Mouse (Mus musculus): ENCODE measurements around the gene Naa40.
A peak's percentile ranks its signal among the peaks of the same experiment; 100 is the strongest.

DNA sequence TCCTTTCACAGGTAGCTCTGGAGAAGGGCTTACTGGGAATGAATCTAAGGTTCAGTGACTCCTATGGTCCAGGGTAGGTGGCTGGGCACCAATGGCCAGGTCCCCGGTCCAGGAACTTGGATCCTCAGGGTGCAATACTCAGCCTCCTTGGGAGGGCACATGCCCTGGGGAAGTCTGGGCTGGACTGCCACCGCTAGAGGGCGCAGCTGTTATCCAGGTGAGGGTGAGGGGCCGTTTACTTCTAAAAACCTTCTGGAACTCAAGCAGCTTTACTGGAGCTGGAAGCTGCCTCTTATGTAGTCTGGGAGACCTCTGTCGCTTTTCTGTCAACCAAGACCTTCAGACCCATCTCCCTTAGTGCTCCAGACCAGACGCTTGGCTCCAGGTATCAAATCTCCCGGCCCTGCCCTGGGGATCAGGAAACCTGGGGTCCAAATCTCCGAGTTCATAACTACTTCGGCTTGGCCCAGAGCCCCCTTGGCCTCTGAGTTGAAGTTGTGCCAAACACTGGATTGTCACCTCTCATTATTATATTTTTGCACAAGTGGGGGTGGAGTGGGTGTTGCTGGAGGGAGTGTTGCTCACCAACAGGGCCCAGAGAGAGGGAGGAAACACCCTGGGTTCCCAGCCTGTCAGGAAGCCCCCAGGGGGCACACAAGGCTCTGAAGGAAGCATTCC, 23.2 kb upstream of the Naa40 start:
- TF ChIP-seq EP300 (IDR thresholded peaks at IDR 0.05; ENCODE audit: insufficient read depth, low read depth, low read length) (peak; percentile 58; the same call in 1 of the 2 replicates), CTCF (IDR thresholded peaks at IDR 0.05) (peak; percentile 98)

Data from heart, adult 2 months (tissue).